Mouse (Mus musculus) spleen, adult 2 months (tissue): ENCODE data around the gene Dynlt1f.
"Not testable (repeated sequence)": the region's sequence is repeated elsewhere in the genome, so short reads cannot be mapped to it uniquely, and the experiment has no call there.

Experiments
- CTCF ChIP-seq: fragments of 200-500 bp; IDR thresholded peaks from 2 replicates; pipeline ENCODE4 v1.5.1; 2011; ENCODE audit warnings: mild to moderate bottlenecking, inconsistent platforms; ENCODE audit not compliant: insufficient read depth, insufficient read length, insufficient replicate concordance; ENCODE audit errors: extremely low read depth
- POLR2A ChIP-seq: fragments of 200-500 bp; IDR thresholded peaks from 2 replicates; pipeline ENCODE4 v1.6.1; 2011; ENCODE audit warnings: low read depth, low read length, inconsistent platforms

- not testable (repeated sequence) for TF ChIP-seq CTCF, POLR2A
Measured at GRCm38 (mm10) chr17:6691596-6691995, 35.9 kb upstream of the Dynlt1f start.
